18 mouse cellular contexts compared by ENCODE assay signal in genomic region chr5:140276779-140277178, GRCm38 (mm10). TPM values are rescaled to one million over a fixed set of nuclear protein-coding genes. Genes with fewer than 3 reads are reported as not detected.
A peak's percentile ranks its signal among the peaks of the same experiment; 100 is the strongest.
DNase-seq lines count a peak whose midpoint lies in the region; ATAC-seq lines count a peak whose summit lies in the region.
"Had no signal": no experiment of that assay in that cellular context is flagged by ENCODE, and none has a peak within 500 bp of the region (broad histone marks: within the 10 kb centered on the region; RNA-seq: fewer than 3 reads in every experiment).

No protein-coding gene starts in this region.

- H3K36me3 ChIP-seq in forebrain, embryonic 15.5 days, result no peaks in the 10 kb centered on the region
- H3K36me3 ChIP-seq in forebrain, embryonic 12.5 days (replicated peaks), result peaks cover 21% of the 10 kb centered on the region
- no peaks in the 10 kb centered on the region for H3K36me3 ChIP-seq in forebrain, embryonic 16.5 days (ENCODE audit: control insufficient read depth, insufficient read depth)
- H3K36me3 ChIP-seq: heart, embryonic 15.5 days had no signal

- no peak overlapping the region for H3K9ac ChIP-seq in forebrain, embryonic 15.5 days (replicated peaks)
- no peak overlapping the region for H3K9ac ChIP-seq in forebrain, embryonic 12.5 days
- no peak overlapping the region for H3K9ac ChIP-seq in forebrain, embryonic 16.5 days (replicated peaks; ENCODE audit: low read depth, low read length)
- H3K9ac ChIP-seq: heart, embryonic 15.5 days; hindbrain, embryonic 14.5 days; intestine, embryonic 15.5 days had no signal

- 72% methylated on average over 6 of the region's 6 CpGs for WGBS in forebrain, embryonic 15.5 days
- 82% methylated on average over 6 of the region's 6 CpGs for WGBS in forebrain, embryonic 12.5 days
- WGBS in forebrain, embryonic 16.5 days, result 66% methylated on average over 6 of the region's 6 CpGs

- H3K27ac ChIP-seq in forebrain, embryonic 15.5 days (replicated peaks), result peak overlapping the region; percentile 62
- H3K27ac ChIP-seq in forebrain, embryonic 12.5 days, result no peak overlapping the region
- peak overlapping the region; percentile 56 for H3K27ac ChIP-seq in forebrain, embryonic 16.5 days (ENCODE audit: low read length)
- H3K27ac ChIP-seq: heart, adult 2 months; heart, embryonic 15.5 days; hindbrain, embryonic 10.5 days; hindbrain, embryonic 14.5 days; intestine, embryonic 15.5 days had no signal

- peak; percentile 51 to 59 for DNase-seq in layer of hippocampus, postnatal 36 days
- DNase-seq in layer of hippocampus, postnatal 25 days (ENCODE audit: extremely low spot score in 1 of 2, low spot score in 1 of 2), result no peak
- no peak for DNase-seq in cerebellum, adult 11-12 months
- DNase-seq: adrenal gland, adult 8-10 months; adrenal gland, postnatal 36 days; cerebellum, adult 18-20 months; cerebellum, adult 9-11 months; gastrocnemius, postnatal 14 days; heart, adult 2 months; kidney, adult 18-20 months had no signal

- H3K4me1 ChIP-seq in forebrain, embryonic 15.5 days, result peaks cover 9% of the 10 kb centered on the region
- peaks cover 3% of the 10 kb centered on the region; the same call in 1 of the 2 replicates for H3K4me1 ChIP-seq in forebrain, embryonic 12.5 days
- peaks cover 8% of the 10 kb centered on the region for H3K4me1 ChIP-seq in forebrain, embryonic 16.5 days (replicated peaks; ENCODE audit: control insufficient read depth, insufficient read depth, low read length)
- H3K4me1 ChIP-seq: heart, embryonic 15.5 days; hindbrain, embryonic 10.5 days; intestine, embryonic 15.5 days had no signal

- H3K4me3 ChIP-seq in forebrain, embryonic 15.5 days, result no peak overlapping the region
- H3K4me3 ChIP-seq in forebrain, embryonic 12.5 days (replicated peaks), result no peak overlapping the region
- no peak overlapping the region for H3K4me3 ChIP-seq in forebrain, embryonic 16.5 days (replicated peaks; ENCODE audit: low read length)
- H3K4me3 ChIP-seq: heart, adult 2 months; heart, embryonic 15.5 days; hindbrain, embryonic 10.5 days; intestine, embryonic 15.5 days had no signal

- no peaks in the 10 kb centered on the region for H3K9me3 ChIP-seq in forebrain, embryonic 15.5 days
- no peaks in the 10 kb centered on the region for H3K9me3 ChIP-seq in forebrain, embryonic 12.5 days
- H3K9me3 ChIP-seq in forebrain, embryonic 16.5 days (ENCODE audit: control insufficient read depth, low read length), result no peaks in the 10 kb centered on the region
- H3K9me3 ChIP-seq: heart, embryonic 15.5 days; hindbrain, embryonic 10.5 days; intestine, embryonic 15.5 days had no signal

- no peak overlapping the region for H3K4me2 ChIP-seq in forebrain, embryonic 15.5 days (replicated peaks)
- H3K4me2 ChIP-seq in forebrain, embryonic 12.5 days, result no peak overlapping the region
- H3K4me2 ChIP-seq in forebrain, embryonic 16.5 days (ENCODE audit: low read length), result no peak overlapping the region
- H3K4me2 ChIP-seq: heart, embryonic 11.5 days; heart, embryonic 15.5 days; hindbrain, embryonic 14.5 days; intestine, embryonic 15.5 days had no signal

- peak; percentile 68 for ATAC-seq in forebrain, embryonic 15.5 days (replicated peaks)
- ATAC-seq in forebrain, embryonic 12.5 days (ENCODE audit: low FRiP score), result no peak
- ATAC-seq in forebrain, embryonic 16.5 days, result peak; percentile 80
- ATAC-seq: intestine, embryonic 15.5 days had no signal

- H3K27me3 ChIP-seq in forebrain, embryonic 15.5 days, result no peaks in the 10 kb centered on the region
- no peaks in the 10 kb centered on the region for H3K27me3 ChIP-seq in forebrain, embryonic 12.5 days
- no peaks in the 10 kb centered on the region for H3K27me3 ChIP-seq in forebrain, embryonic 16.5 days (replicated peaks; ENCODE audit: control insufficient read depth, insufficient read depth, low read length)
- H3K27me3 ChIP-seq: heart, embryonic 15.5 days; intestine, embryonic 15.5 days had no signal

RNA-seq across cellular contexts. Expression of gene Mad1l1, which starts 44.6 kb away (rescaled TPM):
- polyA plus RNA-seq in forebrain, embryonic 15.5 days (2015; fragmentation: Nextera tagmentation; extraction: Ambion mirVana), result 33.8 and 35.5 TPM in 2 replicates
- polyA plus RNA-seq in forebrain, embryonic 12.5 days (2016; fragmentation: Nextera tagmentation; extraction: Ambion mirVana), result 46.4 and 49.7 TPM in 2 replicates
- 10 to 100 TPM; 15.2 to 16.3 TPM for total RNA-seq in layer of hippocampus, postnatal 36 days (2021)
- 10 to 100 TPM; 17.6 to 18.6 TPM for total RNA-seq in layer of hippocampus, postnatal 25 days (2021)
- polyA plus RNA-seq in forebrain, embryonic 16.5 days (2015; fragmentation: Nextera tagmentation; extraction: Ambion mirVana), result 33.4 and 36.5 TPM in 2 replicates

RNA-seq across cellular contexts. Expression of gene Nudt1, which starts 44.7 kb away (rescaled TPM):
- polyA plus RNA-seq in forebrain, embryonic 15.5 days (2015; fragmentation: Nextera tagmentation; extraction: Ambion mirVana), result 22.3 and 22.9 TPM in 2 replicates
- 36.2 and 41.7 TPM in 2 replicates for polyA plus RNA-seq in forebrain, embryonic 12.5 days (2016; fragmentation: Nextera tagmentation; extraction: Ambion mirVana)
- 1 to 10 TPM; 4.0 to 5.6 TPM for total RNA-seq in layer of hippocampus, postnatal 36 days (2021)
- 1 to 10 TPM; 3.7 to 6.5 TPM for total RNA-seq in layer of hippocampus, postnatal 25 days (2021)
- polyA plus RNA-seq in forebrain, embryonic 16.5 days (2015; fragmentation: Nextera tagmentation; extraction: Ambion mirVana), result 18.6 and 19.8 TPM in 2 replicates

RNA-seq across cellular contexts. Expression of gene Mrm2, which starts 54.9 kb away (rescaled TPM):
- 21.3 and 22.1 TPM in 2 replicates for polyA plus RNA-seq in forebrain, embryonic 15.5 days (2015; fragmentation: Nextera tagmentation; extraction: Ambion mirVana)
- polyA plus RNA-seq in forebrain, embryonic 12.5 days (2016; fragmentation: Nextera tagmentation; extraction: Ambion mirVana), result 18.5 and 19.6 TPM in 2 replicates
- 1 to 10 TPM; 9.6 to 9.9 TPM for total RNA-seq in layer of hippocampus, postnatal 36 days (2021)
- total RNA-seq in layer of hippocampus, postnatal 25 days (2021), result 1 to 10 TPM; 8.5 to 9.8 TPM
- polyA plus RNA-seq in forebrain, embryonic 16.5 days (2015; fragmentation: Nextera tagmentation; extraction: Ambion mirVana), result 21.6 and 22.6 TPM in 2 replicates

Comparison
In these comparisons a context has a peak if more than half of its experiments do, and no peak if none do; other contexts are left out.
1. DNase-seq: peak in layer of hippocampus, postnatal 36 days (2 of 2); none in layer of hippocampus, postnatal 25 days (0 of 2) and cerebellum, adult 11-12 months (single experiment).